Mouse (Mus musculus) ovary, adult 2 months (tissue): Measurements from ENCODE around the gene Gm8281. TPM values are rescaled to one million over a fixed set of nuclear protein-coding genes. Genes with fewer than 3 reads are reported as not detected.

Experiments used
- polyA plus RNA-seq: library from polyadenylated mRNA; depleted of rRNA; stranded (reverse); fragments of >200 nt; gene quantifications from 2 replicates; pipeline ENCODE4 v1.2.3, GENCODE M21; 2012; rRNA removed

Gene Gm8281
- not detected in 2 replicates for polyA plus RNA-seq

GRCm38 (mm10) chr14:5070611-5071490, at the start of gene Gm8281:
Gm8281 (plus strand) TSS chr14:5071040.

GRCm38 (mm10) chr14:5050329-5050728, 20.5 kb upstream of the Gm8281 start, which contains the start of gene 4930555G01Rik:
4930555G01Rik (plus strand) TSS chr14:5050629.

GRCm38 (mm10) chr14:5131219-5131618, 60.4 kb downstream of the Gm8281 start, which contains the start of gene Gm8279:
Gm8279 (plus strand) TSS chr14:5131519.

Other genes with a start within 250 kb of the Gm8281 start
- gene Gm3269, start 232.9 kb upstream of the Gm8281 start, polyA plus RNA-seq = not detected in 2 replicates
- not detected in 2 replicates for gene Gm3264, start 215.5 kb upstream of the Gm8281 start, polyA plus RNA-seq
- gene Gm3278, start 178.6 kb upstream of the Gm8281 start, polyA plus RNA-seq = not detected in 2 replicates
- gene Gm8297, start 87.1 kb upstream of the Gm8281 start, polyA plus RNA-seq = not detected in 2 replicates
- gene Gm3298, start 55.1 kb upstream of the Gm8281 start, polyA plus RNA-seq = not detected in 2 replicates
- gene 4930555G01Rik, start 20.4 kb upstream of the Gm8281 start, polyA plus RNA-seq = not detected in 2 replicates
- gene Gm8279, start 60.5 kb downstream of the Gm8281 start, polyA plus RNA-seq = not detected in 2 replicates
- not detected in 2 replicates for gene Gm3317, start 93.5 kb downstream of the Gm8281 start, polyA plus RNA-seq
- not detected in 2 replicates for gene Gm8271, start 114.8 kb downstream of the Gm8281 start, polyA plus RNA-seq
- not detected in 2 replicates for gene Gm3526, start 189.5 kb downstream of the Gm8281 start, polyA plus RNA-seq